Mouse (Mus musculus): ENCODE results near the gene Lman2l. TPM values are rescaled to one million over a fixed set of nuclear protein-coding genes. Genes with fewer than 3 reads are reported as not detected.

The Lman2l gene
- polyA plus RNA-seq, 1 experiment from 2014 or later: 58.4 TPM

- Histone ChIP-seq H3K27ac (replicated peaks) (no peak overlapping the region), H3K36me3 (replicated peaks) (peaks cover 2% of the 10 kb centered on the region; the same call in 1 of the 2 replicates), H3K4me1 (peaks cover 72% of the 10 kb centered on the region), H3K27me3 (replicated peaks; ENCODE audit: low read depth, poor library complexity, severe bottlenecking) (no peaks in the 10 kb centered on the region; the same call in 1 of the 2 replicates), H3K9me3 (no peaks in the 10 kb centered on the region), H3K4me3 (peak overlapping the region; percentile 40)
- DNase-seq (ENCODE audit: low spot score): no peak
- WGBS: 67% methylated on average over 3 of the region's 3 CpGs
Measured at GRCm38 (mm10) chr1:36474646-36475045, 29.6 kb upstream of the Lman2l start.

DNA sequence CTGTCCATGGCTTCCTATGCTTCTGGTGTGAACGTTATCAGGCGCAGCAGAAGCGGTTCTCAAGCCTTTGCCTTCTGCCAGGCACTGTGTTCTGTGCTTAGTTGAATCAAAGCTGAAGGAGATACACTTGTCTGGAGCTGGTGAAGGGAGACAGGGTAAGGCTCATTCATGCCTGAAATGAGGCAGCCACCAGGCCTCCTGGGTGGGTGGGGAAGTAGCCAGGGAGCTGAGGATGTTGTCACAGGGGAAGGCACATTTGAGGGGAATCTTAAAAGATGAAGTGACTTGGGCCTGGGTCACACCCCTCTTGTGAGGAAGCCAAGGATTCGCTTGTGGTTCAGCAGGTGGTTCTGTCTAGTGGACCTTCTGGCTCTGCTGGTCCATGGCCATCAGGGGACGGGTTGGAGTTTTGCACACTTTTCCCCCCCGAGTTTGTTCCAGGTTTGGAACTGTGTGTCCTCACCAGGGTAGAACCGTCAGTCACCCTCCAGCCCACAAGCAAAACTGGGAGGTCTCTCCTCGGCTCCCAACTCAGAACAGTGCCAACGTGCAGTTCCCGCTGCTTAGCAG is 28.2 kb upstream of the Lman2l start:
- DNase-seq (ENCODE audit: low spot score): no peak
- Histone ChIP-seq H3K27ac (replicated peaks) (no peak overlapping the region), H3K36me3 (replicated peaks) (peaks cover 2% of the 10 kb centered on the region; the same call in 1 of the 2 replicates), H3K4me1 (peaks cover 70% of the 10 kb centered on the region), H3K4me3 (peak overlapping the region; percentile 76), H3K9me3 (no peaks in the 10 kb centered on the region), H3K27me3 (replicated peaks; ENCODE audit: low read depth, poor library complexity, severe bottlenecking) (peaks cover 7% of the 10 kb centered on the region; the same call in 1 of the 2 replicates)
- WGBS: 84% methylated on average over 10 of the region's 10 CpGs

DNA sequence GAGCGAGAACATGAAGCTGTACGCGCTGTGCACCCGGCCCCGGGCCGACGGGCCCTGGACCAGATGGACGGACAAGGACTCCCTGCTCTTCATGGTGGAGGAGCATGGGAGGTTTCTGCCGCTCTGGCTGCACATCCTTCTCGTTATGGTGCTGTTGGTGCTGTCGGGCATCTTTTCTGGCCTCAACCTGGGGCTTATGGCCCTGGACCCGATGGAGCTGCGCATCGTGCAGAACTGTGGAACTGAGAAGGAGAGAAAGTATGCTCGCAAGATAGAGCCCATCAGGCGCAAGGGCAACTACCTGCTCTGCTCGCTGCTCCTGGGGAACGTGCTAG is 27.0 kb upstream of the Lman2l start:
- Histone ChIP-seq H3K27ac (replicated peaks) (peak overlapping the region; percentile 85), H3K4me1 (peaks cover 70% of the 10 kb centered on the region)

GRCm38 (mm10) chr1:36471181-36472105 is 26.4 kb upstream of the Lman2l start, which contains the start of gene Cnnm4:
Gene Cnnm4 (plus strand): TSS chr1:36471620.
- peak; percentile 96 for DNase-seq (ENCODE audit: low spot score)
- Histone ChIP-seq H3K27ac (replicated peaks) (peak within 1 kb of the TSS; percentile 85), H3K4me1 (peaks cover 67% of the 10 kb centered on the region), H3K36me3 (replicated peaks) (no peaks in the 10 kb centered on the region), H3K27me3 (replicated peaks; ENCODE audit: low read depth, poor library complexity, severe bottlenecking) (peaks cover 9% of the 10 kb centered on the region; the same call in 1 of the 2 replicates), H3K9me3 (no peaks in the 10 kb centered on the region), H3K4me3 (peak within 1 kb of the TSS; percentile 76)
- WGBS: under 1% methylated on average over 98 of the region's 98 CpGs

More for the DNA sequence above, 27.0 kb upstream of the Lman2l start:
- WGBS: 17% methylated on average over 18 of the region's 18 CpGs
- Histone ChIP-seq H3K4me3 (peak overlapping the region; percentile 76), H3K36me3 (replicated peaks) (no peaks in the 10 kb centered on the region), H3K27me3 (replicated peaks; ENCODE audit: low read depth, poor library complexity, severe bottlenecking) (peaks cover 9% of the 10 kb centered on the region; the same call in 1 of the 2 replicates), H3K9me3 (no peaks in the 10 kb centered on the region)
- DNase-seq (ENCODE audit: low spot score): no peak

- Histone ChIP-seq H3K4me3 (no peak overlapping the region), H3K4me1 (peaks cover 52% of the 10 kb centered on the region), H3K36me3 (replicated peaks) (no peaks in the 10 kb centered on the region), H3K9me3 (no peaks in the 10 kb centered on the region), H3K27me3 (replicated peaks; ENCODE audit: low read depth, poor library complexity, severe bottlenecking) (peaks cover 9% of the 10 kb centered on the region; the same call in 1 of the 2 replicates), H3K27ac (replicated peaks) (no peak overlapping the region)
- no peak for DNase-seq (ENCODE audit: low spot score)
- 30% methylated on average over 2 of the region's 2 CpGs for WGBS
Measured at GRCm38 (mm10) chr1:36469811-36470444, 24.9 kb upstream of the Lman2l start.

DNA sequence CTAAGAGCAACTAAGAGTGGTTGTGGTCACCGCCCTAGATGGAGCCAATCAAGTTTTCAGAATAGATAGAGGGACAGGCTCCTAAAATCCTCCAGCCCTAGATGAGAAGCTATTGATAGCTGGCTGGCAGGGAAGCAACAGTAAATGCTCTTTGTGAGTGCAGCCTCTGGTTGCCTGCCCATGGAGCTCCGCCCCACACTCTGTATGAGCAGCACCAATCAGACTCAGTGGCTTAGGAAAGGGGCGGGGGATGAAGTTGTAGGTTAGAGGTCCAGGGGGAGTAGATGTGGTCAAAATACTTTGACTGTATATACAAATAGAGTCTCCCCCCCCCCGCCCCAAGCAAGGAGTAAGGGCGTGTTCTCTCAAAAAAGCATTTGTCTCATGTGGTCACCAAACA is 22.4 kb upstream of the Lman2l start:
- 49% methylated on average over 5 of the region's 5 CpGs for WGBS
- Histone ChIP-seq H3K27ac (replicated peaks) (no peak overlapping the region), H3K27me3 (replicated peaks; ENCODE audit: low read depth, poor library complexity, severe bottlenecking) (peaks cover 12% of the 10 kb centered on the region; the same call in 1 of the 2 replicates), H3K9me3 (no peaks in the 10 kb centered on the region), H3K36me3 (replicated peaks) (no peaks in the 10 kb centered on the region), H3K4me1 (peaks cover 27% of the 10 kb centered on the region), H3K4me3 (no peak overlapping the region)
- no peak for DNase-seq (ENCODE audit: low spot score)

DNA sequence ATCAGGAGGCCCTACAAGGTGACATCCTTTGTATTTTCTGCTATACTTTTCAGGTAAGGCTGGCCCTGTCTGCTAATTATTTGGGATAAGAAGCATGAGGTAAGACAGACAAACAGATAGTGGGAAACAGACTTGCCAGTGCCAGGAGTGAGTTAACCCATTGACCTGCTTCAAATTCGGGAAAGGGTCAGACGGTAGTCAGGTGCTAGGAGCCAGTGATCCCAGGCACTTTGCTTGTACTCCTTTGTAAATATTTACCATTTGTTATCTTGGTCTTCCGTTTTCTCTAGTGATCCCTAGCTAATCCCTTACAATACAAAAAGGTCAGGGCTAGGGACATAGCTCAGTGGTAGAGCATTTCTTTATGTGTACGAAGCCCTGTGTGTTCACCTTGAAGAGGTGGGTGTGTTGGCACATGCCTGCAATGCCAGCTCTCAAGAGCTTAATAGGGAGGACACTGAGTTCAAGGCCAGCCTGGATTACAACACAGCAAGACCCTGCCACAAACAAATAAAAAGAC is 20.6 kb upstream of the Lman2l start:
- H3K9me3 ChIP-seq: no peaks in the 10 kb centered on the region
- no peak for DNase-seq (ENCODE audit: low spot score)
- H3K36me3 ChIP-seq (replicated peaks): no peaks in the 10 kb centered on the region
- H3K4me3 ChIP-seq: no peak overlapping the region
- peaks cover 12% of the 10 kb centered on the region; the same call in 1 of the 2 replicates for H3K27me3 ChIP-seq (replicated peaks; ENCODE audit: low read depth, poor library complexity, severe bottlenecking)
- H3K27ac ChIP-seq (replicated peaks): no peak overlapping the region
- H3K4me1 ChIP-seq: peaks cover 18% of the 10 kb centered on the region
- WGBS: 72% methylated on average over 4 of the region's 4 CpGs

DNA sequence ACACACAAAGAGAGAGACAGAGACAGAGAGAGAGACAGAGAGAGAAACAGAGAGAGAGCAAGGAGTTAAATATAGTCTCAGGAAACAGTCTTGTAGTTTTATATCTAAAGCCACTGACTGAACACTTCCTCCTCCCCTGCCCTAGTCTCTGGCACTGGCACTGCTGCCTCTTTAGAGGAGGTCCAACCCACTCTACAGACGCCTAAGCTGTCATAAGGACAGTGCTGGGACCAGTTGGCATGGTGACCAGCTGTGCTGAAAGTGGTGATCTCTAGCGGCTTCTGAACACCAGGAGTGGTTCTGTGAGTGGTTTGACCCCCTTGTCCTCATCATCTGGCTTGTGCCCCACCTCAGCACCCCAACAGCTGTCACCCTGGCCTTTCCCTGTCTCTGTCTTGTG is 16.8 kb upstream of the Lman2l start:
- no peak overlapping the region for H3K27ac ChIP-seq (replicated peaks)
- no peak for DNase-seq (ENCODE audit: low spot score)
- 60% methylated on average over 2 of the region's 2 CpGs for WGBS
- peaks cover 9% of the 10 kb centered on the region for H3K4me1 ChIP-seq
- H3K4me3 ChIP-seq: no peak overlapping the region
- H3K27me3 ChIP-seq (replicated peaks; ENCODE audit: low read depth, poor library complexity, severe bottlenecking): 0 out of 2 replicates have a peak, but pooled peaks cover 3% of the 10 kb centered on the region
- H3K9me3 ChIP-seq: no peaks in the 10 kb centered on the region
- no peaks in the 10 kb centered on the region for H3K36me3 ChIP-seq (replicated peaks)

GRCm38 (mm10) chr1:36458169-36458568 is 13.1 kb upstream of the Lman2l start:
- no peaks in the 10 kb centered on the region for H3K9me3 ChIP-seq
- H3K27ac ChIP-seq (replicated peaks): no peak overlapping the region
- no peaks in the 10 kb centered on the region for H3K36me3 ChIP-seq (replicated peaks)
- no peak overlapping the region for H3K4me3 ChIP-seq
- H3K27me3 ChIP-seq (replicated peaks; ENCODE audit: low read depth, poor library complexity, severe bottlenecking): no peaks in the 10 kb centered on the region
- WGBS: 81% methylated on average over 5 of the region's 5 CpGs
- DNase-seq (ENCODE audit: low spot score): no peak
- peaks cover 9% of the 10 kb centered on the region for H3K4me1 ChIP-seq

GRCm38 (mm10) chr1:36457388-36458014 is 12.4 kb upstream of the Lman2l start:
- no peaks in the 10 kb centered on the region for H3K27me3 ChIP-seq (replicated peaks; ENCODE audit: low read depth, poor library complexity, severe bottlenecking)
- 31% methylated on average over 7 of the region's 7 CpGs for WGBS
- no peak overlapping the region for H3K4me3 ChIP-seq
- H3K36me3 ChIP-seq (replicated peaks): no peaks in the 10 kb centered on the region
- DNase-seq (ENCODE audit: low spot score): no peak
- H3K9me3 ChIP-seq: no peaks in the 10 kb centered on the region
- H3K4me1 ChIP-seq: peaks cover 9% of the 10 kb centered on the region
- H3K27ac ChIP-seq (replicated peaks): no peak overlapping the region

DNA sequence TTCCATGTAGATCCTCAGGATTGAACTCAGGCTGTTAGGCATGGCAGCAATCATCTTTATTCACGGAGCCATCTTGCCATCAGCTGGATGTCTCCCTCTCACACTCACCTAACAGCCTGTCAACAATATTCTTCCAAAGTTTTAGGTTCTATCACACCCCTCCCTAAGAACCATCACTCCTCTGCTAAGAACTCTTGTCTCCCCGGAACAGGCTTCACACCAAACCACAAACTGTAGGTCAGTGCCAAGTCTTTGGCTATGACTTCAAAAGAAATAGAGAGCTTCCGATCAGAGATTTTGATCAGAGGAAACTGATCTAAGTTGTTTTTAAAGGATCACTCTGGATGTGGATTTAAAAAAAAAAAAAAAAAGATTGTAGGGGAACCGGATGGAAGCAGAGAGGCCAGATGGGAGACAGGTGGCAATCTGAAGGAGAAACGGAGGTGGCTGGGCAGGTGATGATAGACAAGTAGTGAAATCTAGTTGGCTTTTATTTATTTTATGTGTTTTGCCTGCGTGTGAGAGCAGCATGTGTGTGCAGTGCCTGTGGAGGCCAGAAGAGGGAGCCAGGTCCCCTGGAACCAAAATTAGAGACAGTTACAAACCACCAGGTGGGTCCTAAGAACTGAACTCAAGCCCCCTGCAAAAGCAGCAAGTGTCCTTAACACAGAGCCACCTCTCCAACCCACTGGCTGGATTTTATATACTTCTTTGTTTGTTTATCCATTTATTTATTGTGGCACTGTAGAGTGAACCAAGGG is 9.2 kb upstream of the Lman2l start:
- WGBS: 82% methylated on average over 6 of the region's 6 CpGs
- Histone ChIP-seq H3K9me3 (no peaks in the 10 kb centered on the region), H3K4me1 (peaks cover 6% of the 10 kb centered on the region), H3K4me3 (no peak overlapping the region), H3K27me3 (replicated peaks; ENCODE audit: low read depth, poor library complexity, severe bottlenecking) (no peaks in the 10 kb centered on the region), H3K36me3 (replicated peaks) (no peaks in the 10 kb centered on the region), H3K27ac (replicated peaks) (no peak overlapping the region)
- DNase-seq (ENCODE audit: low spot score): no peak

All from embryonic facial prominence, embryonic 10.5 days (tissue).